Mouse (Mus musculus) adrenal gland, adult 2 months (tissue): ENCODE measurements around the gene Cxcr3. TPM values are rescaled to one million over a fixed set of nuclear protein-coding genes. Genes with fewer than 3 reads are reported as not detected.

ENCODE experiments used
- polyA plus RNA-seq: library from polyadenylated mRNA; depleted of rRNA; stranded (reverse); fragments of >200 nt; gene quantifications from 2 replicates; pipeline ENCODE4 v1.2.3, GENCODE M21; 2012; rRNA removed
- total RNA-seq, 2 experiments: library from RNA; stranded (reverse); gene quantifications; 2 replicates each; pipeline ENCODE4 v1.2.3; 2021

Cxcr3 gene
- total and polyA plus RNA-seq, 3 experiments, result 0.20 to 1.5 (median 0.31) TPM

Other genes starting within 250 kb of the Cxcr3 start
- gene Taf1, start 201.5 kb downstream of the Cxcr3 start, total RNA-seq, result 10 to 100 TPM; 31.8 to 37.3 TPM
- 0.91 and 1.9 TPM in 2 replicates for gene Taf1, start 201.5 kb downstream of the Cxcr3 start, polyA plus RNA-seq
- 100 to 1,000 TPM; 124 to 159 TPM for gene Ogt, start 94.2 kb downstream of the Cxcr3 start, total RNA-seq
- gene Ogt, start 94.2 kb downstream of the Cxcr3 start, polyA plus RNA-seq, result 28.2 and 36.5 TPM in 2 replicates
- under 1 TPM in 1 of 2 experiments, not detected in 1; 0.41 TPM for gene Gm4779, start 60.2 kb upstream of the Cxcr3 start, total RNA-seq
- 0.34 TPM in 1 of 2 replicates, not detected in the other for gene Gm4779, start 60.2 kb upstream of the Cxcr3 start, polyA plus RNA-seq
- gene 8030474K03Rik, start 60.4 kb upstream of the Cxcr3 start, total RNA-seq, result not detected
- not detected in 2 replicates for gene 8030474K03Rik, start 60.4 kb upstream of the Cxcr3 start, polyA plus RNA-seq
- 1 to 10 TPM; 2.9 to 8.4 TPM for gene Nhsl2, start 115.1 kb upstream of the Cxcr3 start, total RNA-seq
- gene Nhsl2, start 115.1 kb upstream of the Cxcr3 start, polyA plus RNA-seq, result 2.5 and 6.9 TPM in 2 replicates